Mouse (Mus musculus) CH12.LX (cell line): ENCODE results near the gene S100a14. TPM values are rescaled to one million over a fixed set of nuclear protein-coding genes. Genes with fewer than 3 reads are reported as not detected.

Source experiments
- DNase-seq: peaks from one replicate; pipeline ENCODE4 v3.0.0-alpha.2; 2013; ENCODE audit errors: extremely low read depth
- H3K27ac ChIP-seq: 2 replicates; pipeline ENCODE4 v1.5.1; 2012; ENCODE audit warnings: low read depth, mild to moderate bottlenecking, control low read depth, moderate library complexity; ENCODE audit not compliant: insufficient read depth
- H3K27me3 ChIP-seq: replicated peaks from 2 replicates; pipeline ENCODE3; 2012; ENCODE audit warnings: inconsistent platforms
- H3K36me3 ChIP-seq, 2 experiments: replicated peaks in 1 of 2; 2 replicates each; pipeline versions ENCODE3 to v1.6.1; 2012; ENCODE audit warnings: inconsistent platforms in 1 of 2, low read length in 1 of 2, mild to moderate bottlenecking in 1 of 2, mixed read lengths in 1 of 2, moderate library complexity in 1 of 2; ENCODE audit not compliant: control insufficient read depth in 1 of 2, insufficient read depth in 1 of 2
- H3K4me1 ChIP-seq, 2 experiments: 2 replicates each; pipeline ENCODE4 v1.6.1; 2012; ENCODE audit warnings: inconsistent platforms in 1 of 2, moderate library complexity in 1 of 2; ENCODE audit not compliant: insufficient read depth in 2 of 2, control insufficient read depth in 1 of 2
- H3K4me2 ChIP-seq: 2 replicates; pipeline ENCODE4 v1.6.1; 2012; ENCODE audit warnings: low read depth, mild to moderate bottlenecking, control low read depth; ENCODE audit not compliant: poor library complexity, insufficient read depth, severe bottlenecking
- H3K4me3 ChIP-seq, 3 experiments: fragments of 150-350 bp in 1 of 3; sonication (generic) in 1 of 3; replicated peaks in 1 of 3; 2 replicates each; pipeline versions ENCODE3 to v1.5.1; 2011 to 2012; ENCODE audit warnings: low read depth in 2 of 3, low read length in 2 of 3, mild to moderate bottlenecking in 2 of 3, moderate library complexity in 2 of 3, control low read depth in 1 of 3, improper control_type of control experiment in 1 of 3, inconsistent platforms in 1 of 3, mixed read lengths in 1 of 3; ENCODE audit not compliant: poor library complexity in 1 of 3
- H3K79me2 ChIP-seq: replicated peaks from 2 replicates; pipeline ENCODE4 v1.6.1; 2012; ENCODE audit warnings: mild to moderate bottlenecking, moderate library complexity; ENCODE audit not compliant: control insufficient read depth, poor library complexity, insufficient read depth, severe bottlenecking; ENCODE audit errors: extremely low read depth
- H3K9ac ChIP-seq: 2 replicates; pipeline ENCODE4 v1.6.1; 2012; ENCODE audit warnings: low read depth, mild to moderate bottlenecking, control low read depth, moderate library complexity; ENCODE audit not compliant: insufficient read depth
- H3K9me3 ChIP-seq: replicated peaks from 2 replicates; pipeline ENCODE3; 2012; ENCODE audit warnings: low read length, inconsistent platforms, mixed read lengths
- BHLHE40 ChIP-seq: IDR thresholded peaks from 2 replicates; pipeline ENCODE4 v1.6.1; 2011; ENCODE audit warnings: mild to moderate bottlenecking, low read depth, low read length, improper control_type of control experiment
- CTCF ChIP-seq, 2 experiments: IDR thresholded peaks in 1 of 2; conservative IDR thresholded peaks in 1 of 2; 2 replicates each; pipeline ENCODE4 v1.5.1; 2011 to 2012; ENCODE audit warnings: low read depth in 2 of 2, low read length in 2 of 2, improper control_type of control experiment in 1 of 2, inconsistent platforms in 1 of 2, mild to moderate bottlenecking in 1 of 2, moderate library complexity in 1 of 2
- ELF1 ChIP-seq: IDR thresholded peaks from 2 replicates; pipeline ENCODE4 v1.6.1; 2014; ENCODE audit warnings: low read depth, mild to moderate bottlenecking, inconsistent platforms, low read length, improper control_type of control experiment
- EP300 ChIP-seq: IDR thresholded peaks from 2 replicates; pipeline ENCODE4 v1.6.1; 2011; ENCODE audit warnings: low read length, improper control_type of control experiment
- GABPA ChIP-seq: IDR thresholded peaks from 2 replicates; pipeline ENCODE4 v1.6.1; 2012; ENCODE audit warnings: low read depth, low read length, improper control_type of control experiment, inconsistent platforms; ENCODE audit not compliant: insufficient replicate concordance
- HCFC1 ChIP-seq: IDR thresholded peaks from 2 replicates; pipeline ENCODE4 v1.6.1; 2012; ENCODE audit warnings: low read depth, mild to moderate bottlenecking, inconsistent platforms, low read length, improper control_type of control experiment
- JUND ChIP-seq: conservative IDR thresholded peaks from 2 replicates; pipeline ENCODE4 v1.6.1; 2011; ENCODE audit warnings: low read depth, low read length, improper control_type of control experiment
- KAT2A ChIP-seq: IDR thresholded peaks from 2 replicates; pipeline ENCODE4 v1.6.1; 2012; ENCODE audit warnings: low read length, improper control_type of control experiment, inconsistent platforms; ENCODE audit not compliant: insufficient replicate concordance
- MAFK ChIP-seq: IDR thresholded peaks from 2 replicates; pipeline ENCODE4 v1.6.1; 2011; ENCODE audit warnings: low read length, improper control_type of control experiment; ENCODE audit not compliant: insufficient replicate concordance
- MAX ChIP-seq: IDR thresholded peaks from 2 replicates; pipeline ENCODE4 v1.6.1; 2011; ENCODE audit warnings: low read length, improper control_type of control experiment
- MAZ ChIP-seq: IDR thresholded peaks from 2 replicates; pipeline ENCODE4 v1.6.1; 2012; ENCODE audit warnings: low read depth, mild to moderate bottlenecking, inconsistent platforms, low read length, improper control_type of control experiment, moderate library complexity
- MEF2A ChIP-seq: IDR thresholded peaks from 2 replicates; pipeline ENCODE4 v1.6.1; 2014; ENCODE audit warnings: low read depth, mild to moderate bottlenecking, inconsistent platforms, low read length, improper control_type of control experiment, borderline replicate concordance
- NELFE ChIP-seq: IDR thresholded peaks from 2 replicates; pipeline ENCODE4 v1.6.1; 2011; ENCODE audit warnings: low read depth, low read length, improper control_type of control experiment
- PAX5 ChIP-seq: IDR thresholded peaks from 2 replicates; pipeline ENCODE4 v1.6.1; 2012; ENCODE audit warnings: low read length, inconsistent platforms, mixed read lengths
- POLR2A ChIP-seq: IDR thresholded peaks from 2 replicates; pipeline ENCODE4 v1.6.1; 2011; ENCODE audit warnings: low read depth, mild to moderate bottlenecking, improper control_type of control experiment, low read length
- SIN3A ChIP-seq: IDR thresholded peaks from 2 replicates; pipeline ENCODE4 v1.6.1; 2012; ENCODE audit warnings: low read length, improper control_type of control experiment, inconsistent platforms
- SMC3 ChIP-seq: IDR thresholded peaks from 2 replicates; pipeline ENCODE4 v1.6.1; 2011; ENCODE audit warnings: low read depth, low read length, improper control_type of control experiment
- TBP ChIP-seq: conservative IDR thresholded peaks from 2 replicates; pipeline ENCODE4 v1.6.1; 2011; ENCODE audit warnings: low read depth, low read length, improper control_type of control experiment
- USF1 ChIP-seq: IDR thresholded peaks from 2 replicates; pipeline ENCODE4 v1.6.1; 2014; ENCODE audit warnings: low read depth, mild to moderate bottlenecking, inconsistent platforms, low read length, improper control_type of control experiment
- USF2 ChIP-seq: conservative IDR thresholded peaks from 2 replicates; pipeline ENCODE4 v1.6.1; 2011; ENCODE audit warnings: low read depth, low read length, improper control_type of control experiment
- ZC3H11A ChIP-seq: IDR thresholded peaks from 2 replicates; pipeline ENCODE4 v1.6.1; 2012; ENCODE audit warnings: low read depth, mild to moderate bottlenecking, inconsistent platforms, low read length, improper control_type of control experiment
- ZNF384 ChIP-seq: IDR thresholded peaks from 2 replicates; pipeline ENCODE4 v1.6.1; 2012; ENCODE audit warnings: low read depth, low read length, improper control_type of control experiment, inconsistent platforms
- dilution Hi-C: fragments of 300-500 bp; cut with MboI; formaldehyde crosslinking; loops from 2 replicates; pipeline ENCODE4 v1.14.3; 2020; ENCODE audit warnings: low sequenced_read_pairs; ENCODE audit not compliant: extremely low pct_unique_long_range_greater_than_20kb, extremely low pct_ligation_motif_present
- in situ Hi-C: fragments of 300-500 bp; cut with MboI; formaldehyde crosslinking; loops from 3 replicates; pipeline ENCODE4 v1.14.3; 2019; ENCODE audit warnings: low sequenced_read_pairs, low pct_ligation_motif_present, low pct_unique_long_range_greater_than_20kb, mixed read lengths
- polyA plus RNA-seq: library from polyadenylated mRNA; unstranded; fragments of >175 nt; gene quantifications from 2 replicates; pipeline ENCODE4 v1.2.1, GENCODE M21; 2012; ENCODE audit warnings: low read depth; ENCODE audit not compliant: insufficient read length
- total RNA-seq, 2 experiments: library from RNA; depleted of rRNA; stranded (reverse); fragments of 300-350 nt in 1 of 2; fragments of >200 nt in 1 of 2; gene quantifications; 2 replicates each; pipeline ENCODE4 v1.2.3; 2012 to 2014

S100a14 gene
- total and polyA plus RNA-seq, 3 experiments: not detected

DNA sequence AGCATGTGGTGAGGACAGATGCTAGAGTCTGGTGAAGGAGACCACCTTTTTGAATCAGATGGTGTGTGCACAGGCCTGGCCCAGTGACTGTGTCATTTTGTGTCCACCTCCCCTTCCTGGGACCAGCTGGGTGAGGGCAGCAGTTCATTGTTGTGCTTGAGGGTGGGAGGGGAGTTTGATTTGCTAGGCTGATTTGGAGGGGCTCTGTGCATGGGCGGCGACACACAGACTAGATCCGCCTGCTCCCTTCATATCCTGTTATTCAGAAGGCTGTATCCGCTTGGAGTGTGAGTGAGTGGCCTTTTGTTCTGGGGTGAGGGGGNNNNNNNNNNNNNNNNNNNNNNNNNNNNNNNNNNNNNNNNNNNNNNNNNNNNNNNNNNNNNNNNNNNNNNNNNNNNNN is 14.2 kb downstream of the S100a14 start (continued):
- TF ChIP-seq HCFC1: no peak

DNA sequence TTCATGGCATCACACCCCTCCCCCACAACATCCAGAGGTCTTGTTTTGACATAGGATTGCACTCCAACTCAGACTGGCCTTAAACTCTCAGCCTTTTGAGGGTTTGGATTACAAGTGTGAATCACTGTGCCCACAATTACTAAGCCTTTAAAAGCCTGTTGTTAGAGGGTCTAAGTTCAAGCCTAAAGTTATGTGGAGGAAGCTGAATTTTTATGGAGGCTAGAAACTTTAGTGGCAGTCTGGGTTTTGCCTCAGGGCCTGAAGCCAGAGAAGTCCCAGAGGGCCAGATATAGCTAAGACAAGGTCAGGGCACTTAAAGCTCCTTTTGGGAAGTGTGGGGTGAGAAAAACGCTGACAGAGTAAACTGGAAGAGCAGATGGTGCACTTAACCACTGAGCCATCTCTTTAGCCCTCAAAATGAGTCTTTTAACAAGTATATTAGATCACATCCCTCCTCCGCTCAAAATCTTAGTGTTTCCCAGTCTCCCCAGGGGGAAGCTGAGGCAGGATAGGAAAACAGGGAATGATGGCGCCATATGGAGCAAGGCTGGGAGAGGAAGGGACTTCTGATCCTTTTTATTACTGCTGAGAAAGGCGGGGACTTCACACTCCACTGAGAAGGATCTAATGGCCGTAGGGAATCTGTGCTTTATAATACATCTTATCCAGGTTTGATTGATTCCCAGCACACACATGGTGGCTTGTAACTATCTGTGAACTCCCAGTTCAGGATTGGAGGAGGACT is 23.2 kb downstream of the S100a14 start:
- no peaks in the 10 kb centered on the region for H3K79me2 ChIP-seq
- H3K36me3 ChIP-seq: no peaks in the 10 kb centered on the region
- H3K4me3 ChIP-seq: no peak overlapping the region
- in situ Hi-C loops: no loop called here
- H3K4me2 ChIP-seq: no peak overlapping the region
- no peaks in the 10 kb centered on the region for H3K9me3 ChIP-seq
- peaks cover 6% of the 10 kb centered on the region for H3K27me3 ChIP-seq
- H3K9ac ChIP-seq: no peak overlapping the region
- H3K27ac ChIP-seq: no peak overlapping the region
- no peaks in the 10 kb centered on the region for H3K4me1 ChIP-seq
- DNase-seq: no peak
- TF ChIP-seq KAT2A: no peak
- TF ChIP-seq PAX5: no peak
- TF ChIP-seq EP300: no peak
- TF ChIP-seq ELF1: no peak
- TF ChIP-seq MEF2A: no peak
- TF ChIP-seq MAX: no peak
- no peak for TF ChIP-seq USF2
- TF ChIP-seq ZC3H11A: no peak
- TF ChIP-seq ZNF384: no peak
- TF ChIP-seq NELFE: no peak
- TF ChIP-seq POLR2A: no peak
- no peak for TF ChIP-seq HCFC1
- TF ChIP-seq SMC3: no peak
- TF ChIP-seq MAFK: no peak
- TF ChIP-seq CTCF (conservative IDR thresholded peaks at IDR 0.05 in 1 of 2, IDR thresholded peaks at IDR 0.05 in 1 of 2; ENCODE audit: low read depth in 2 of 2, low read length in 2 of 2): no peak
- TF ChIP-seq MAZ: no peak
- no peak for TF ChIP-seq JUND
- TF ChIP-seq GABPA: no peak
- TF ChIP-seq BHLHE40: no peak
- TF ChIP-seq, all 38 proteins: peak for 0
- dilution Hi-C loops: no loop called here

DNA sequence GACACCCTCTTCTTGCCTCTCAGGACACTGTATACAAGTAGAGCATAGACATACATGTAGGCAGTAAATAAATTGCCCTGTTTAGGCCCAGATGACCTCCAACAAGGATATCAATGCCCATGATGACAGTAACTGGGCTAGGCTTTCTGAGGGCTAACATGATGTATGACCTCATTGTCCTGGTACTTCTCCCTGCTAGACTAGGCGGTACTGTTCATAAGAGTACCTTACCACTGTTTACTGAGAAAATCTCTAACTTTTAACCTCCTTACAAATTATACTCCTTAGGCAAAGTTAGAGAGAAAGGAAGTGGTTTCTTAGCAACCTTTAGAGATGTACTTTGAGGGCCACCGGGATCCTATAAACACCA is 23.8 kb downstream of the S100a14 start:
- H3K79me2 ChIP-seq: no peaks in the 10 kb centered on the region
- no peak overlapping the region for H3K4me2 ChIP-seq
- H3K4me3 ChIP-seq: no peak overlapping the region
- no peak overlapping the region for H3K9ac ChIP-seq
- no peak for DNase-seq
- dilution Hi-C loops (no loop called here), in situ Hi-C loops (no loop called here)
- H3K27ac ChIP-seq: no peak overlapping the region
- H3K9me3 ChIP-seq: no peaks in the 10 kb centered on the region
- TF ChIP-seq TBP (no peak), SIN3A (no peak), HCFC1 (no peak), PAX5 (no peak), ZNF384 (no peak), USF1 (no peak)
- no peaks in the 10 kb centered on the region for H3K36me3 ChIP-seq
- H3K4me1 ChIP-seq: no peaks in the 10 kb centered on the region
- H3K27me3 ChIP-seq: peaks cover 2% of the 10 kb centered on the region
